Mouse (Mus musculus) right cerebral cortex, postnatal 14 days (tissue): ENCODE measurements at regions not wholly inside any gene's neighbourhood (a gene's known extent, or its start where the extent isn't known, plus 50 kb on each side); places are given as distances from the start of the nearest gene placed in this dataset.

Experiments
- DNase-seq: peaks from one replicate; pipeline ENCODE4 v3.0.0; 2022

DNA sequence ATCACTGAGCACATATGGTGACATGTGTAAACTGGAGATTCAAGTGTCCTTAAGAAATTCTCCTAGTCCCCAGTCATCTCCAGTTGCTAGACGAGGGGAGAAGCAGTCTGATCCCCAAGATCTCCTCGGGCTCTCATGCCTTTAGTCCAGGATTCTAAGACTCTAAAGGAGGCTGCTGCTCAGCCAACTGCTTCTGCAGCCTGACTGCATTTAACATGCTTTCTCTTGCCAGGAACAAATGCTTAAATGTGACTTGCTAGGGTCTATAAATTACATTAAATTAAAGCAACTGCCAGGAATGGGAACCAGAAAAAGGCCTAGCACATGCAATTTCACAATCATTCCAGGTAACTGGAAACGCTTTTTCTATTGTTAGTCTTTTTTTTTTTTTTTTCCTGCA is 599.8 kb upstream of the Gcfc2 start:
- DNase-seq: no peak

DNA sequence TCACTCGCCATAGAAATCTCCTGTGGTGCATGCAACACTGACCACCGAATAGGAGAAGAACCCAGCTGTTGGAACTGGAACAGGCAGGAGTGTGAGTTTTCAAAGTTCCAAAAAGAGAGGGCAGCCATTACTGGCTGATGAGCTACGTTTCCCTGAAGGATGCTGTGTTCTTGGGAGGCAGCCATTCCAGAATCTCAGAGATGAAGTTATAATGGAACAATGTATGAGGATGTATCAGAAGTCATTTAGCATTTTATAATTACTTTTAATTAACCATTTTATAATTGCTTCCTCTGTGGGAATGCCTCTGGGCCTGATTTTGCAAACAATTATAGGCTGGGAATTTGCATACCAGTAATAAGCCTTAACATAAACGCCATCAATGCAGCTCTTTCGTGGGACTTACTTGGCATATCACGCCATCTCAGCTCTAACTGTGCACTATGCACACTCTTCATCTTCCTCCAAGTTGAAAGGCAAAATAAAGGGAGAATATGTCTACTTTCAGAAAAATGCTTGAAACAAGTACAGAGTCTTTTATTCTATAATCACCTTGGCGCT is 559.4 kb upstream of the Gcfc2 start:
- no peak for DNase-seq

DNA sequence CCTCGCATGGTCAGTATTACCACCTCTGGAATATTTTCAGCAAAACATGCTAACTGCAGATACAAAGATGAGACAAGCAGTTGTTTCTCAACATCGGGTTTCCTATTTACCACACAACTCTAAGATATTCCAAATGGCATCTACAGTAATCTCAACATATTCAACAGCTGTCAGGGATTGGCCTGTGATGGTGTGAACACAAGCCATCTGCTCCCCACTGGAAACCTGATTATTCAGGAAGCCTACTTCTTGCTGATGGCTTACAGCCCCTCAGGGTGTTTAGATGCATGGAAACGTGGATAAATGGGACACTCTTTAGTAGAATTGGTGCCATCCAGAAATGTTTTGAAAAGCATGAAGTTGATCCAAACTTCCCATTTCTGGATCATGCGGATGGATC is 535.0 kb upstream of the Gcfc2 start:
- DNase-seq: no peak

DNA sequence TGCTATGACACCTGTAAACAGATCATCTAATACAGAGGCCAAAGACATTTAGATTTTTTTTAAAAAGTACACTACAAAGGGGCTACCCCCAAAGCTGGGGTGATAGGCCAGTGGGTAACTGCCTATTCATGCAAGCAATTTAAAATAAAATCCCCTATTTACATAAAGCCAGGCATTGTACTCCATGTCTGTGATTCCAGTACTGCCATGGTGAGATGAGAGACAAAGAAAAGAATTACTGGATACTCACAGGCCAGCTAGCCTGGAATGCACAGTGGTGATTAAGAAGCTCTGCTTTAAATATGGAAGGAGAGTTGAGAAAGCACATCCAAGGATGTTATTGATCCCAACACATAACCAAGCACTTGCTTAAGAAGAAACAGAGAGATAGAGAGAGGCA is 520.3 kb upstream of the Gcfc2 start:
- DNase-seq: no peak

- no peak for DNase-seq
Observed at GRCm38 (mm10) chr6:81413611-81414010, 509.9 kb upstream of the Gcfc2 start.

- no peak for DNase-seq
Observed at GRCm38 (mm10) chr6:81434745-81435144, 488.7 kb upstream of the Gcfc2 start.

GRCm38 (mm10) chr6:81438951-81439722 is 484.3 kb upstream of the Gcfc2 start:
- DNase-seq: no peak

DNA sequence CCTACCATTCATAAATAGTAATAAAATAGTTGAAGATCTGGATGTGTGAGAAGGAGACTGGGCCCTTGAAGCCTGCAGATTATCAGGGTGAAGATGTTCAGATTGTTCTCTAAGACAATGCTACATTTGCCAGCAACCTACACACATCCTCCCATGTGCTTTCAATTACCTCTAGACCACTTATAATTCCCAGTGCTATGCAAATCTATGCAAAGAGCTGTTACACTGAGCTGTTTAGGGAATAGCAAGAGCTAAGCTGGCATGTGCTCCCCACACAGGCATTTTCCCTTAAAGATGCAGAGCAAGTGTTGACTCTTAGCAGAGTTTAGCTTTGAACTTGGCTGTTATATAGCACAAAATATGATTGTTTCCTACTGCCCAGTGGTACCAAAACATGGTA is 482.1 kb upstream of the Gcfc2 start:
- no peak for DNase-seq

GRCm38 (mm10) chr6:81446019-81446800 is 477.3 kb upstream of the Gcfc2 start:
- no peak for DNase-seq

GRCm38 (mm10) chr6:81447701-81448100 is 475.8 kb upstream of the Gcfc2 start:
- no peak for DNase-seq

- no peak for DNase-seq
Observed at GRCm38 (mm10) chr6:81448366-81448765, 475.1 kb upstream of the Gcfc2 start.

DNA sequence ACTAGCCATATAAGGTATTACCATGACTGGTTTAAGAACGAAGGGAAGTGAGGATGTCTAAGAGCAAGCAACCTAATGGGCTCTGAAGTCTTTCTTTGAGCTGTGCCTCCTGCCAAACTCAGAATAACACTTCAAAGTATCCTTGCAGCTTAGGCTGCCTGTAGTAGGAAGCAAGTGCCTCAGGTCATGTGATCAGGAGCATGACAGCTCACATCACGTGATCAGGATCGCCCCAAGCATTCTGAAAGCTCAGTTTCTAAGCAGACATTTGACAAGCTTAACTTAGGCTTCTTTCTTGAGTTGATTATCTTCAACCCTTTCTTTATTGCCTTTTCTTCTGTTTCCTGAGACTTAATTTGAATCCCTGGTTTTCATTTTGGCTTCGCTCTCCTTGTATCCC is 462.4 kb upstream of the Gcfc2 start:
- DNase-seq: no peak

DNA sequence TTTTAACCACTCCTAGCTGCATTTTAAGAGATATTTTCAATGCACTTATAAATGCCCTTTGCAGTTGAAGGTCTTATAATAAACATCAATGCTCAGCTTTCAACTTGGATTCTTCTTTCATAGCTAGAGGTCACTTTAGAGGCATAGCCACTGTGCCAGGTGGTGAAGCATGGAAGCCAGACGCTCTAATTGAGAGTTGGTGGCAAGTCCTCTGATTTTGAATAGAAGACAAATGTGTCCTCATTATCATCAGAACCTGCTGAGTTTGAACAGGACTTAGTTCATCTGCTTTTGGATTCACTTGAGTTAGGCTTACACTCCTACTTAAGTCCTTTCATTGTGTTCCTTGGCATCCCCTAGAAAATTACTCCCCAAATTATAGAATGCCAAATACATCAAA is 459.0 kb upstream of the Gcfc2 start:
- DNase-seq: no peak

GRCm38 (mm10) chr6:81466536-81466935 is 456.9 kb upstream of the Gcfc2 start:
- DNase-seq: no peak

DNA sequence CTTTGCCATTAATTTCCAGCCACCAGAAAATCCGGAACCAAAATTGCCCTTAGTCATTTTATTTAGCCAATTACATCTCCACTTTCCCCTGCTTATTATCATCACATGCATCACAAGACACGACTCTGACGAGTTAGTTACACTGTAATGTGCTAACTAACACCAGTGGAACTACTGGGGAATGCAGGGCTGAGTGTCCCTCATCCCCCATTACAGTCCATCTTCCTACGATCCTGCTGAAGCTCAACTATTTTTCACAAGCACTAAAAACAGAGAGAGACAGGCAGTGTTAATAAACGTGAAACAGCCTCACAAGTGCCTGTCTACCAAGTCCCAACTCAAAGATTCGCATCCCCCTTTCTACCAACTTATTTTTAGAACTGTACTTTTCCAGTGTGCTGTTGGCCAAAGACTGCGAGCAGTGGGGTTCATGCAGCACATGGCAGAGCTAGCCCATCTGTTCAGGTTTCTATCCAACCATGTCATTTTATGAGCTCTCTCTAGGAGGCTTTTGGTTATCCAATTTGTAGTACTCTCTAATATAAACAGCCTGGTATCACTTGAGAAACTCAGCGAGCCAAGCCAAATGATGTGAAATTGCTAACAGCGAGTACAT is 452.0 kb upstream of the Gcfc2 start:
- DNase-seq: no peak

- DNase-seq: no peak
Observed at GRCm38 (mm10) chr6:81472506-81472905, 451.0 kb upstream of the Gcfc2 start.

DNA sequence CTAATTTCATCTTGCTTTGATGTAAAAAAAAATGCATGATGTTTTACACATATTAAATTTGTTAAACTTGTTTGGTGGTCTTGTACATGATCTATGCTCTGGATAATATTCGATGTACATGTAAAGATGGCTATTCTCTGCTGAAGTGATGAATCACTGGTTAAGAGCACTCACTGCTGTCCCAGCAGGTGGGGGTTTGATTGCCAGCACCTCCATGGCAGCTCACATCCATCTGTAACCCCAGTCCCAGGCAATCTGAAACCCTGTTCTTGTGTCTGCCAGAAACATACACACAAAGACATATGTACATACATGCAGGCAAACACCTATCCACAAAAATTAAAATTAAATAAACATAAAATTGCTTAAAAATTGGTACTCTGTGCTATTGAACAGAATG is 448.7 kb upstream of the Gcfc2 start:
- no peak for DNase-seq

- no peak for DNase-seq
Observed at GRCm38 (mm10) chr6:81487006-81487405, 436.5 kb upstream of the Gcfc2 start.

- no peak for DNase-seq
Observed at GRCm38 (mm10) chr6:81496239-81496638, 427.2 kb upstream of the Gcfc2 start.

GRCm38 (mm10) chr6:81517185-81517584 is 406.3 kb upstream of the Gcfc2 start:
- DNase-seq: no peak

- no peak for DNase-seq
Observed at GRCm38 (mm10) chr6:81562260-81562659, 361.2 kb upstream of the Gcfc2 start.

DNA sequence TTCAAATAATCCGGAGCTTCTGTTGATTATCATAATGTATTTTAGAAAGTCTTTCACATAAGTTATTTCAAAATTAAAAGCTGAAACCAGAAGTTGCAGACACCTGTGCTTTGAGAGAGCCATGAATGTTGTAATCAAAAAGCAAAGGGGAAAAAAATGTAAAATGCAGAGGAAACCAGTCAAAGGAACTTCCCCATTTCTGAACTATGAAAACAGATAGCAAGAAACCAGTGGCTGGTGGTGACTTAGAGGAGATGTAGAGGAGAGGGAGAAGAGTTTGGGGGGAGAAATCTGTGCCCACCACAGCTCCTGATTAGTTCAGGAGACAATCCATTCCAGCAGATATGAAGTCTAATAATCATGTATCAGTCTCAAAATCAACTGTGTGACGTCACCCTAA is 360.3 kb upstream of the Gcfc2 start:
- DNase-seq: no peak

GRCm38 (mm10) chr6:81564295-81564694 is 359.2 kb upstream of the Gcfc2 start:
- DNase-seq: no peak
